Mouse (Mus musculus) spleen, adult 2 months (tissue): ENCODE results near the gene Fxyd4.

Experiments used
- CTCF ChIP-seq: fragments of 200-500 bp; IDR thresholded peaks from 2 replicates; pipeline ENCODE4 v1.5.1; 2011; ENCODE audit warnings: mild to moderate bottlenecking, inconsistent platforms; ENCODE audit not compliant: insufficient read depth, insufficient read length, insufficient replicate concordance; ENCODE audit errors: extremely low read depth
- POLR2A ChIP-seq: fragments of 200-500 bp; IDR thresholded peaks from 2 replicates; pipeline ENCODE4 v1.6.1; 2011; ENCODE audit warnings: low read depth, low read length, inconsistent platforms

DNA sequence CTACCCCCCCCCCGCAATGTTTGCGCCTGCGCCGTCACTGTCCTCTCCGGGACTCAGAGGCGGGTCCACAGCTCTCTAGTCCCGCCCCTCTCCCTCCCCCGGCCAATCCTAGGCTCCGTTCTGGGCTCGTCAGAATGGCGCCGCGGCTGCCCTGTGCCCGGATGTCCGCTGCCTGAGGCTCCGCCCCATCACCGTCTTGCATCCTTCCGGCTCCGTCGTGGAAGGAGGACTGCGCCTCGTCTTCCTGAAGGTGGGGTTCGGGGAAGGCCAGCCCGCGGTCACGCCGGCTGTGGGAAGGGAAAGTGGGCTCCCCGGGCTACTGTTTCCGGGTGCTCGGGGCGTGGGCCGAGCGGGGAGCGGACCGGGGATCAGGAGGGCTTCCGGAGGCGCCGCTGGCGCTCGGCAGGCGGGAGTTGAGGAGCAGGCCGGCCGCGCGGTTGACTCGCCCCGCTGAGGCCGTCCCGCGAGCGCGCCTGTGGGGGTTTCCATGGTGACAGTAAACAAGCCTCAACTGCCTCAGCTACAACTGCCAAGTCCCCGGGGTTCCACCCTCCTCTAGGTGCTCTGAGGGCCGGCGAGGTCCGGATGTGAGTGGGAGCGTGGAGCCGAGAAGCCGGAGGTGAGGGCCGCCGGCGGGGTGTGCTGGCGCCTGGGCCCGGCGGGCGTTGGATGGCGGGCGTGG lies 30.8 kb downstream of the Fxyd4 start:
- TF ChIP-seq POLR2A = peak; percentile 89
- TF ChIP-seq CTCF = no peak
